Mouse (Mus musculus) C2C12 (cell line): ENCODE results near the gene Mfap2.

ENCODE experiments used
- CEBPB ChIP-seq: IDR thresholded peaks from one replicate; pipeline ENCODE4 v1.6.1; 2011; ENCODE audit warnings: low read depth, mild to moderate bottlenecking, control low read depth, moderate library complexity
- CTCF ChIP-seq: IDR thresholded peaks from one replicate; pipeline ENCODE4 v1.5.1; 2011; ENCODE audit not compliant: control insufficient read depth, insufficient read depth, insufficient read length
- MAX ChIP-seq: IDR thresholded peaks from one replicate; pipeline ENCODE4 v1.6.1; 2011; ENCODE audit warnings: mild to moderate bottlenecking, control low read depth
- MYOG ChIP-seq: IDR thresholded peaks from one replicate; pipeline ENCODE4 v1.6.1; 2011; ENCODE audit not compliant: control insufficient read depth, insufficient read length; ENCODE audit errors: extremely low read depth

GRCm38 (mm10) chr4:140996812-140997211 lies 13.4 kb upstream of the Mfap2 start:
- no peak for TF ChIP-seq CTCF
- TF ChIP-seq CEBPB: no peak
- no peak for TF ChIP-seq MAX
- TF ChIP-seq MYOG: no peak
